Mouse (Mus musculus): Measurements from ENCODE around the gene Twnk. TPM values are rescaled to one million over a fixed set of nuclear protein-coding genes. Genes with fewer than 3 reads are reported as not detected.
A peak's percentile ranks its signal among the peaks of the same experiment; 100 is the strongest.

The Twnk gene
- total and polyA plus RNA-seq, 3 experiments: 12.4 to 30.1 (median 18.9) TPM

- Histone ChIP-seq H3K4me1 (ENCODE audit: control insufficient read depth in 1 of 2, insufficient read depth in 2 of 2) (peaks cover 15 to 43% of the 10 kb centered on the region in 2 experiments), H3K4me2 (ENCODE audit: insufficient read depth, low read depth, poor library complexity, severe bottlenecking) (peak within 1 kb of the TSS; percentile 77; the same call in 1 of the 2 replicates), H3K27ac (ENCODE audit: insufficient read depth, low read depth) (peak within 1 kb of the TSS; percentile 54), H3K27me3 (replicated peaks) (peaks cover 23% of the 10 kb centered on the region), H3K36me3 (replicated peaks in 1 of 2; ENCODE audit: control insufficient read depth in 1 of 2, insufficient read depth in 1 of 2, low read length in 1 of 2) (peaks cover 19 to 37% of the 10 kb centered on the region in 2 experiments), H3K4me3 (replicated peaks in 1 of 3; ENCODE audit: low read depth in 2 of 3, low read length in 2 of 3, poor library complexity in 1 of 3) (peak within 1 kb of the TSS in 1 of 3 experiments; percentile 45), H3K9ac (ENCODE audit: insufficient read depth, low read depth) (no peak within 1 kb of the TSS; the same call in 1 of the 2 replicates), H3K9me3 (replicated peaks; ENCODE audit: low read length) (no peaks in the 10 kb centered on the region), H3K79me2 (replicated peaks; ENCODE audit: control insufficient read depth, extremely low read depth, insufficient read depth, poor library complexity, severe bottlenecking) (0 out of 2 replicates have a peak, but pooled peaks cover 5% of the 10 kb centered on the region)
- DNase-seq (ENCODE audit: extremely low read depth): no peak
- in situ Hi-C loops (cut with MboI; ENCODE audit: low pct_ligation_motif_present, low pct_unique_long_range_greater_than_20kb, low sequenced_read_pairs) (no loop called here), dilution Hi-C loops (cut with MboI; ENCODE audit: extremely low pct_ligation_motif_present, extremely low pct_unique_long_range_greater_than_20kb, low sequenced_read_pairs) (no loop called here)
- TF ChIP-seq SIN3A (IDR thresholded peaks at IDR 0.05; ENCODE audit: low read length): 0 out of 2 replicates have a peak, but pooled peaks have one; percentile 2
- peak; percentile 63 for TF ChIP-seq ELF1 (IDR thresholded peaks at IDR 0.05; ENCODE audit: low read depth, low read length)
- TF ChIP-seq BHLHE40 (IDR thresholded peaks at IDR 0.05; ENCODE audit: low read depth, low read length): peak; percentile 60
- peak; percentile 28 for TF ChIP-seq USF1 (IDR thresholded peaks at IDR 0.05; ENCODE audit: low read depth, low read length)
- TF ChIP-seq POLR2A (IDR thresholded peaks at IDR 0.05; ENCODE audit: low read depth, low read length): peak; percentile 36; the same call in 1 of the 2 replicates
- TF ChIP-seq JUN (IDR thresholded peaks at IDR 0.05; ENCODE audit: insufficient read depth, low read depth, low read length): no peak
- TF ChIP-seq IRF4 (IDR thresholded peaks at IDR 0.05; ENCODE audit: low read depth, low read length): peak; percentile 62
- TF ChIP-seq ZNF384 (IDR thresholded peaks at IDR 0.05; ENCODE audit: low read depth, low read length): no peak
Measured at GRCm38 (mm10) chr19:45014335-45014971, 9.0 kb downstream of the Twnk start, which contains the start of gene Lzts2. Gene Lzts2, plus strand, starts transcription at chr19:45014414.

- Histone ChIP-seq H3K36me3 (replicated peaks in 1 of 2; ENCODE audit: control insufficient read depth in 1 of 2, insufficient read depth in 1 of 2, low read length in 1 of 2) (peaks cover 18 to 33% of the 10 kb centered on the region in 2 experiments), H3K4me1 (ENCODE audit: control insufficient read depth in 1 of 2, insufficient read depth in 2 of 2) (peaks cover 15 to 43% of the 10 kb centered on the region in 2 experiments), H3K9ac (ENCODE audit: insufficient read depth, low read depth) (no peak overlapping the region; the same call in 1 of the 2 replicates), H3K9me3 (replicated peaks; ENCODE audit: low read length) (no peaks in the 10 kb centered on the region), H3K79me2 (replicated peaks; ENCODE audit: control insufficient read depth, extremely low read depth, insufficient read depth, poor library complexity, severe bottlenecking) (peaks cover 5% of the 10 kb centered on the region; the same call in 1 of the 2 replicates), H3K4me2 (ENCODE audit: insufficient read depth, low read depth, poor library complexity, severe bottlenecking) (peak overlapping the region; percentile 77; the same call in 1 of the 2 replicates), H3K27ac (ENCODE audit: insufficient read depth, low read depth) (peak overlapping the region; percentile 54), H3K4me3 (replicated peaks in 1 of 3; ENCODE audit: low read depth in 2 of 3, low read length in 2 of 3, poor library complexity in 1 of 3) (peak overlapping the region in 1 of 3 experiments; percentile 45), H3K27me3 (replicated peaks) (peaks cover 24% of the 10 kb centered on the region)
- TF ChIP-seq MAX (IDR thresholded peaks at IDR 0.05; ENCODE audit: low read length) (no peak), TCF12 (IDR thresholded peaks at IDR 0.05; ENCODE audit: low read depth, low read length) (no peak), CHD1 (IDR thresholded peaks at IDR 0.05; ENCODE audit: low read depth, low read length) (no peak), CHD2 (IDR thresholded peaks at IDR 0.05; ENCODE audit: low read length) (no peak), UBTF (IDR thresholded peaks at IDR 0.05; ENCODE audit: low read depth, low read length) (0 out of 2 replicates have a peak, but pooled peaks have one; percentile 17), JUND (conservative IDR thresholded peaks at IDR 0.05; ENCODE audit: low read depth, low read length) (no peak), USF1 (IDR thresholded peaks at IDR 0.05; ENCODE audit: low read depth, low read length) (no peak), IRF4 (IDR thresholded peaks at IDR 0.05; ENCODE audit: low read depth, low read length) (no peak)
- in situ Hi-C loops (cut with MboI; ENCODE audit: low pct_ligation_motif_present, low pct_unique_long_range_greater_than_20kb, low sequenced_read_pairs) (no loop called here), dilution Hi-C loops (cut with MboI; ENCODE audit: extremely low pct_ligation_motif_present, extremely low pct_unique_long_range_greater_than_20kb, low sequenced_read_pairs) (no loop called here)
- DNase-seq (ENCODE audit: extremely low read depth): no peak
Measured at GRCm38 (mm10) chr19:45014981-45015402, 9.5 kb downstream of the Twnk start.
